Mouse (Mus musculus) midbrain, embryonic 12.5 days (tissue): ENCODE data around the gene Kif1c. TPM values are rescaled to one million over a fixed set of nuclear protein-coding genes. Genes with fewer than 3 reads are reported as not detected.

Experiments
- ATAC-seq: fragments of 200-750 bp; cut with Nextera tagmentation; 2 replicates; pipeline ENCODE4 v1.8.0; 2017; ENCODE audit warnings: low read depth, moderate TSS enrichment, moderate library complexity; ENCODE audit not compliant: low FRiP score
- H3K27ac ChIP-seq: fragments of 300-500 bp; sonication (generic); replicated peaks from 2 replicates; pipeline ENCODE4 v1.5.1; 2016; ENCODE audit warnings: mild to moderate bottlenecking
- H3K27me3 ChIP-seq: fragments of 300-500 bp; sonication (generic); 2 replicates; pipeline ENCODE4 v1.6.1; 2016; ENCODE audit warnings: mild to moderate bottlenecking
- H3K36me3 ChIP-seq: fragments of 300-500 bp; sonication (generic); 2 replicates; pipeline ENCODE4 v1.6.1; 2016
- H3K4me1 ChIP-seq: fragments of 300-500 bp; sonication (generic); 2 replicates; pipeline ENCODE4 v1.6.1; 2016
- H3K4me2 ChIP-seq: fragments of 300-500 bp; sonication (generic); replicated peaks from 2 replicates; pipeline ENCODE4 v1.6.1; 2016; ENCODE audit warnings: mild to moderate bottlenecking, moderate library complexity
- H3K4me3 ChIP-seq: fragments of 300-500 bp; sonication (generic); 2 replicates; pipeline ENCODE4 v1.5.1; 2016; ENCODE audit warnings: mild to moderate bottlenecking
- H3K9ac ChIP-seq: fragments of 300-500 bp; sonication (generic); replicated peaks from 2 replicates; pipeline ENCODE4 v1.6.1; 2016; ENCODE audit warnings: mild to moderate bottlenecking, moderate library complexity
- H3K9me3 ChIP-seq: fragments of 300-500 bp; sonication (generic); 2 replicates; pipeline ENCODE4 v1.6.1; 2016; ENCODE audit warnings: mild to moderate bottlenecking
- WGBS: fragments of 180-500 bp; shearing (Covaris S2); methylation state at CpG from one replicate; pipeline ENCODE4 v1.1.7; 2016; 5-methylcytosine and 5-hydroxymethylcytosine counted together
- polyA plus RNA-seq: library from polyadenylated mRNA; unstranded; fragments of >200 nt; fragmentation: Nextera tagmentation; extraction: Ambion mirVana; gene quantifications from 2 replicates; pipeline ENCODE4 v1.2.1, GENCODE M21; 2016

Gene Kif1c
- 2.0 and 2.2 TPM in 2 replicates for polyA plus RNA-seq

GRCm38 (mm10) chr11:70699722-70700556 is at the start of gene Kif1c, which contains the start of gene Inca1:
TSS of gene Kif1c (plus strand) at chr11:70700548.
TSS of gene Inca1 (minus strand) at chr11:70700155.
- peak within 1 kb of the TSS; percentile 89 for H3K4me3 ChIP-seq
- under 1% methylated on average over 59 of the region's 69 CpGs for WGBS

DNA sequence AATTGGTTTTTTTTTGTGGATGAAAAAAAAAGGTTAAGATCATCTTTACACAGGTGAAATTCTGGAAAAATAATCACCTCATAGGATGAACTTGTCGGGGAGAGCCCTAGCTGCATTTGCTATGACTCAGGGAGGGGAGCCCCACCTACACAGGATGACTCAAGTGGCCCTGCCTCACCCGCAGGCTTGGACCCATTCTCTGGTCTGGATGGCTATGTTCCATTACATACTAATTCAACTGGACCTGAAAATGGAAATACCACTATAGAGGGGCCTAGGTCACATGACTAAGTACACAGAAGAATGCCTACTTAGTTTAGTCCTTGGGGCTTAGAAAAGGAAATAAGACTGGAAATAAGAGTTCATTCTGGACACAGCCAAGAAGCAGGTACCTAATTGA is 49.0 kb upstream of the Kif1c start:
- H3K9me3 ChIP-seq: no peaks in the 10 kb centered on the region
- no peak overlapping the region; the same call in 1 of the 2 replicates for H3K9ac ChIP-seq
- H3K4me2 ChIP-seq: no peak overlapping the region
- WGBS: 85% methylated on average over 2 of the region's 2 CpGs
- no peak for ATAC-seq
- no peak overlapping the region for H3K27ac ChIP-seq
- H3K4me1 ChIP-seq: peaks cover 49% of the 10 kb centered on the region
- no peak overlapping the region for H3K4me3 ChIP-seq
- H3K27me3 ChIP-seq: 0 out of 2 replicates have a peak, but pooled peaks cover 2% of the 10 kb centered on the region
- H3K36me3 ChIP-seq: peaks cover 43% of the 10 kb centered on the region

More at GRCm38 (mm10) chr11:70699722-70700556, at the start of gene Kif1c, which contains the start of gene Inca1:
- Histone ChIP-seq H3K9me3 (no peaks in the 10 kb centered on the region), H3K36me3 (peaks cover 15% of the 10 kb centered on the region), H3K27me3 (0 out of 2 replicates have a peak, but pooled peaks cover 2% of the 10 kb centered on the region), H3K9ac (peak within 1 kb of the TSS; percentile 90), H3K27ac (peak within 1 kb of the TSS; percentile 91), H3K4me1 (peaks cover 24% of the 10 kb centered on the region), H3K4me2 (peak within 1 kb of the TSS; percentile 84)
- peak; percentile 93 for ATAC-seq

DNA sequence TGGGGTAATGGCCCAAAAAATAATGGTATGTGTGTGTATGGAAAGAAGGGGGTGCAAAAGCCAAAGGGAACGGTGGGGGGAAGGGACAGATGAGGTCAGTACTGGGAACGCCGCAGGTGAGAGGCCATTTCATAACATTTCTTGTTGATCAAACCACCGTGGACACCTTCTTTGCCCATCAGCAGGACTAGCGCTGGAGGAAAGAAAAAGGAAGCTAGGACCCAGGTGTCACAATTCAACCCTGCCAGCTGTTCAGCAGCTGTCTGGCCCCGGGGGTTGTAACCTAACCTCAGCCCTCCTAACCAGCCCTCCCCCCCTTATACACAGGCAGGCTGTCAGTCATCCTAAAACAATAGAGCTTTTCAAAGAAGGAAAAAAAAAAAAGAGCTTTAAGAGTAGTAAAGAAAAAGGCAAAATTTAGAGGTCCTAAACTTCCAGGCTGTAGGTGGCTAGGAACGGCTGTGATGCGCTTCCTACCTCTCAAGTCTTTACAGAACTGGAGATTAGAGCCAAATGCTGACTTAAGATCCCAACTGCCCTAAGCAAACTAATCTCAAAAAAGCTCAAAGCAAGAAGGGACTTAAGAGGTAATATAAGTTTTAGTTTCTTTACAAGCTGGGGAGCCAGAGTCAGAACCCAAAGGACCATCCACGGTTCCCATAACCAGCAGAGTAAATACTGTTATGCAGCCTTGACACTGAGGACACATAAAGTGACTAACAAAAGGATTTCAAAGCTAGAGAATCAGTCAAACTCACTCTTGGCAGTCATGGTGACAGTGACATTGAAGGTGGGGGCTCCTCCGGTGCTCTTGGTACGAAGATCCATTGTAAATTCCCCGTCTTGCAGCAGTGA is 48.1 kb upstream of the Kif1c start:
- Histone ChIP-seq H3K27ac (0 out of 2 replicates have a peak overlapping the region, but pooled peaks have one; percentile 97), H3K4me2 (peak overlapping the region; percentile 94), H3K9me3 (no peaks in the 10 kb centered on the region), H3K27me3 (peaks cover 8% of the 10 kb centered on the region; the same call in 1 of the 2 replicates), H3K4me1 (peaks cover 57% of the 10 kb centered on the region), H3K9ac (peak overlapping the region; percentile 98), H3K4me3 (peak overlapping the region; percentile 99), H3K36me3 (peaks cover 43% of the 10 kb centered on the region)
- ATAC-seq: no peak
- 76% methylated on average over 12 of the region's 12 CpGs for WGBS

GRCm38 (mm10) chr11:70652884-70653344 is 47.4 kb upstream of the Kif1c start:
- 63% methylated on average over 6 of the region's 6 CpGs for WGBS
- Histone ChIP-seq H3K9ac (peak overlapping the region; percentile 98), H3K4me2 (peak overlapping the region; percentile 94), H3K4me3 (peak overlapping the region; percentile 99), H3K9me3 (no peaks in the 10 kb centered on the region), H3K36me3 (peaks cover 43% of the 10 kb centered on the region), H3K27ac (peak overlapping the region; percentile 97), H3K27me3 (peaks cover 8% of the 10 kb centered on the region; the same call in 1 of the 2 replicates), H3K4me1 (peaks cover 57% of the 10 kb centered on the region)
- ATAC-seq: no peak

- H3K4me2 ChIP-seq: peak overlapping the region; percentile 94
- ATAC-seq: peak; percentile 55
- peak overlapping the region; percentile 99 for H3K4me3 ChIP-seq
- peaks cover 8% of the 10 kb centered on the region; the same call in 1 of the 2 replicates for H3K27me3 ChIP-seq
- H3K9ac ChIP-seq: peak overlapping the region; percentile 98
- H3K9me3 ChIP-seq: no peaks in the 10 kb centered on the region
- peaks cover 50% of the 10 kb centered on the region for H3K4me1 ChIP-seq
- WGBS: under 1% methylated on average over 55 of the region's 63 CpGs
- peak overlapping the region; percentile 97 for H3K27ac ChIP-seq
- peaks cover 43% of the 10 kb centered on the region for H3K36me3 ChIP-seq
Observed at GRCm38 (mm10) chr11:70653345-70654197, 46.8 kb upstream of the Kif1c start.

GRCm38 (mm10) chr11:70654198-70654922 is 46.0 kb upstream of the Kif1c start, which contains the start of gene Pfn1:
TSS of gene Pfn1 (minus strand) at chr11:70654644.
- Histone ChIP-seq H3K27me3 (peaks cover 8% of the 10 kb centered on the region; the same call in 1 of the 2 replicates), H3K36me3 (peaks cover 35% of the 10 kb centered on the region), H3K4me1 (peaks cover 42% of the 10 kb centered on the region), H3K9ac (peak within 1 kb of the TSS; percentile 98), H3K9me3 (no peaks in the 10 kb centered on the region), H3K27ac (peak within 1 kb of the TSS; percentile 97), H3K4me3 (peak within 1 kb of the TSS; percentile 99), H3K4me2 (peak within 1 kb of the TSS; percentile 94)
- peak; percentile 42 for ATAC-seq
- 0% methylated on average over 56 of the region's 61 CpGs for WGBS

- peak overlapping the region; percentile 97 for H3K27ac ChIP-seq
- H3K36me3 ChIP-seq: peaks cover 28% of the 10 kb centered on the region
- H3K27me3 ChIP-seq: peaks cover 8% of the 10 kb centered on the region; the same call in 1 of the 2 replicates
- 1% methylated on average over 46 of the region's 48 CpGs for WGBS
- peak overlapping the region; percentile 94 for H3K4me2 ChIP-seq
- H3K9me3 ChIP-seq: no peaks in the 10 kb centered on the region
- peak; percentile 47; the same call in 1 of the 2 replicates for ATAC-seq
- peak overlapping the region; percentile 99 for H3K4me3 ChIP-seq
- peaks cover 42% of the 10 kb centered on the region for H3K4me1 ChIP-seq
- peak overlapping the region; percentile 98 for H3K9ac ChIP-seq
Observed at GRCm38 (mm10) chr11:70654923-70655570, 45.3 kb upstream of the Kif1c start.

GRCm38 (mm10) chr11:70655571-70656455 is 44.5 kb upstream of the Kif1c start:
- Histone ChIP-seq H3K27ac (peak overlapping the region; percentile 97), H3K4me3 (peak overlapping the region; percentile 99), H3K9ac (peak overlapping the region; percentile 98), H3K27me3 (peaks cover 8% of the 10 kb centered on the region; the same call in 1 of the 2 replicates), H3K36me3 (peaks cover 26% of the 10 kb centered on the region), H3K4me2 (peak overlapping the region; percentile 94), H3K9me3 (no peaks in the 10 kb centered on the region), H3K4me1 (peaks cover 41% of the 10 kb centered on the region)
- ATAC-seq: no peak; the same call in 1 of the 2 replicates
- under 1% methylated on average over 61 of the region's 61 CpGs for WGBS

- Histone ChIP-seq H3K36me3 (peaks cover 25% of the 10 kb centered on the region), H3K9ac (peak overlapping the region; percentile 98), H3K4me3 (peak overlapping the region; percentile 99), H3K27me3 (peaks cover 8% of the 10 kb centered on the region; the same call in 1 of the 2 replicates), H3K9me3 (no peaks in the 10 kb centered on the region), H3K4me1 (peaks cover 38% of the 10 kb centered on the region), H3K27ac (peak overlapping the region; percentile 97; the same call in 1 of the 2 replicates), H3K4me2 (peak overlapping the region; percentile 94)
- ATAC-seq: no peak
- 4% methylated on average over 16 of the region's 16 CpGs for WGBS
Observed at GRCm38 (mm10) chr11:70656456-70656927, 43.9 kb upstream of the Kif1c start.
